Mouse (Mus musculus): ENCODE data around the gene Notch4. TPM values are rescaled to one million over a fixed set of nuclear protein-coding genes. Genes with fewer than 3 reads are reported as not detected.
"Not testable (repeated sequence)": the region's sequence is repeated elsewhere in the genome, so short reads cannot be mapped to it uniquely, and the experiment has no call there.

Notch4 gene
- total RNA-seq, 1 experiment, result 14.0 TPM

DNA sequence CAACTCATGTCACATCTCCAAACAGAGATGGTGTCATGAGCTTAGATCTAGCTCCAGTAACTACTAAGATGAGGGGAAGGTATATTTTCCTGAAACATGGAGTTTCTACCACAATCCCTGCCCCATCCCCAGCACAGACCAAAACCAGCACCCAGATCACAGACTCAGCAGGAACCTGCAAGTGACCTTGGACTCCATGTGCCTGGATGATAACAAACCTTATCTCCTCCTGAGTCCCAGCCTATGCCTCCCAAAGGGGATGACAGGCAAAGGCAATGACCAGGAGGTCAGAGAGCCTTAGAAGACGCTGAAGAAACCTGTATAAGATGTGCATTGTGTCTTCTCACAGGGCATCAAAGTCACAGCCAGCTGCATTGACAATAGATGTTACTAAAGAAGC is 45.1 kb upstream of the Notch4 start:
- in situ Hi-C loops (cut with MboI; ENCODE audit: low sequenced_read_pairs in 2 of 2, unreplicated experiment in 2 of 2), result no loop called here
- no peak for DNase-seq (ENCODE audit: low read depth, low spot score)
- no peak for TF ChIP-seq HCFC1 (IDR thresholded peaks at IDR 0.05; ENCODE audit: borderline replicate concordance, insufficient read depth, low read length)
- TF ChIP-seq CHD2 (IDR thresholded peaks at IDR 0.05; ENCODE audit: low read depth, low read length), result no peak
- TF ChIP-seq MAFK (IDR thresholded peaks at IDR 0.05; ENCODE audit: insufficient read depth, low read depth, low read length), result no peak
- TF ChIP-seq ZNF384 (IDR thresholded peaks at IDR 0.05; ENCODE audit: low read depth, low read length), result no peak
- TF ChIP-seq ZC3H11A (IDR thresholded peaks at IDR 0.05; ENCODE audit: borderline replicate concordance, low read depth, low read length), result no peak
- Histone ChIP-seq H3K9ac (ENCODE audit: insufficient read depth, low read depth, low read length, poor library complexity, severe bottlenecking) (no peak overlapping the region), H3K4me1 (ENCODE audit: control insufficient read depth in 2 of 2, insufficient read depth in 2 of 2, low read length in 2 of 2, poor library complexity in 1 of 2) (no peaks in the 10 kb centered on the region), H3K27ac (ENCODE audit: insufficient read depth, low read depth, low read length, poor library complexity, severe bottlenecking) (no peak overlapping the region), H3K9me3 (ENCODE audit: control insufficient read depth, insufficient read depth, low read depth, low read length) (no peaks in the 10 kb centered on the region), H3K4me3 (ENCODE audit: insufficient read depth in 1 of 2, low read depth in 1 of 2, low read length in 2 of 2, poor library complexity in 1 of 2, severe bottlenecking in 1 of 2) (no peak overlapping the region), H3K36me3 (ENCODE audit: control insufficient read depth, insufficient read depth, low read length, poor library complexity, severe bottlenecking) (no peaks in the 10 kb centered on the region)

DNA sequence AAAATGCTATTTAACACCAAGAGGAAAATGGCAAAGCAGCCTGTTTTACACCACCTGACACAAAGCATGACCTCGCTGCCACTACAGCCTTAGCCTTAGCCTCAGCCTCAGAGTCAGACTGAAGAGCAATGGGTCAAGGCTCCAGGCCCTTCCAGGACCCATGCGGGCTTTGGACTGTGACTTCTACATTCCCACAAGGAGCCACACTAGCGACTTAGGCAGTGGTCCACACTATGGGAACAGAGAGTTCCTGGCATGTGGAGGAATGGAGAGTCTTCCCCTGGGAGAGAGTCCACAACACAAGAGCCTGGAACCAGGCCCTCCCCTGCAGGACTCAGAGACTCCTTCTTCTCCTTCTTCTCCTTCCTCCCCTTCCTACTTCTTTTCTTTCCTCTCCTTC is 31.4 kb upstream of the Notch4 start:
- in situ Hi-C loops (cut with MboI; ENCODE audit: low sequenced_read_pairs in 2 of 2, unreplicated experiment in 2 of 2), result no loop called here
- H3K4me3 ChIP-seq (ENCODE audit: insufficient read depth in 1 of 2, low read depth in 1 of 2, low read length in 2 of 2, poor library complexity in 1 of 2, severe bottlenecking in 1 of 2), result no peak overlapping the region
- no peak for TF ChIP-seq CHD2 (IDR thresholded peaks at IDR 0.05; ENCODE audit: low read depth, low read length)
- TF ChIP-seq ZC3H11A (IDR thresholded peaks at IDR 0.05; ENCODE audit: borderline replicate concordance, low read depth, low read length), result no peak
- TF ChIP-seq ZNF384 (IDR thresholded peaks at IDR 0.05; ENCODE audit: low read depth, low read length), result no peak
- no peak for TF ChIP-seq MAFK (IDR thresholded peaks at IDR 0.05; ENCODE audit: insufficient read depth, low read depth, low read length)
- TF ChIP-seq HCFC1 (IDR thresholded peaks at IDR 0.05; ENCODE audit: borderline replicate concordance, insufficient read depth, low read length), result no peak
- H3K4me1 ChIP-seq (ENCODE audit: control insufficient read depth in 2 of 2, insufficient read depth in 2 of 2, low read length in 2 of 2, poor library complexity in 1 of 2), result no peaks in the 10 kb centered on the region
- H3K36me3 ChIP-seq (ENCODE audit: control insufficient read depth, insufficient read depth, low read length, poor library complexity, severe bottlenecking), result no peaks in the 10 kb centered on the region
- DNase-seq (ENCODE audit: low read depth, low spot score), result no peak
- no peak overlapping the region for H3K9ac ChIP-seq (ENCODE audit: insufficient read depth, low read depth, low read length, poor library complexity, severe bottlenecking)
- H3K27ac ChIP-seq (ENCODE audit: insufficient read depth, low read depth, low read length, poor library complexity, severe bottlenecking), result no peak overlapping the region
- no peaks in the 10 kb centered on the region for H3K9me3 ChIP-seq (ENCODE audit: control insufficient read depth, insufficient read depth, low read depth, low read length)

DNA sequence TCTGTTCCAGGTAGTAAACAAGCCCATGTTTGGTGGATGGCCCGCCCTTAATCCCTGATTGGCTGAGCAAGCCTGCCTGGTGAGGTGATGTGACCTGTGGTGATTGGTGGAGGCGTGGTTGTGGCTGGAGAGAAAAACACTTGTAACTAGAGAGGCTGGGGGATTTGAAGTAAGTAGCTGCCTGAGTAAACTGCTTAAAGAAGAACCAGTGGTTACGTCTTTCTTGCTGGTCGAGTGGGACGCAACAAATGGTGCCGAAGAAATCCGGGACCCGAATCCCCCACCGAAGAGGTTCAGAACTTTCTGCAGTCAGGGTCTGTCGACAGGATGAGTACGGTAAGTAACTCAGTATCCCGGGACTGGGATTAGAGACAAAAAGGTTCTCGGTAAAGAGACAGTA is 20.5 kb upstream of the Notch4 start:
- Histone ChIP-seq H3K4me3 (ENCODE audit: insufficient read depth in 1 of 2, low read depth in 1 of 2, low read length in 2 of 2, poor library complexity in 1 of 2, severe bottlenecking in 1 of 2) (peak overlapping the region; percentile 51 to 82), H3K27ac (ENCODE audit: insufficient read depth, low read depth, low read length, poor library complexity, severe bottlenecking) (0 out of 2 replicates have a peak overlapping the region, but pooled peaks have one; percentile 19)
- H3K9me3 ChIP-seq (ENCODE audit: control insufficient read depth, insufficient read depth, low read depth, low read length); DNase-seq (ENCODE audit: low read depth, low spot score); H3K9ac ChIP-seq (ENCODE audit: insufficient read depth, low read depth, low read length, poor library complexity, severe bottlenecking); H3K36me3 ChIP-seq (ENCODE audit: control insufficient read depth, insufficient read depth, low read length, poor library complexity, severe bottlenecking); in situ Hi-C loops (cut with MboI; ENCODE audit: low sequenced_read_pairs in 2 of 2, unreplicated experiment in 2 of 2); H3K4me1 ChIP-seq (ENCODE audit: control insufficient read depth in 2 of 2, insufficient read depth in 2 of 2, low read length in 2 of 2, poor library complexity in 1 of 2): not testable (repeated sequence)

DNA sequence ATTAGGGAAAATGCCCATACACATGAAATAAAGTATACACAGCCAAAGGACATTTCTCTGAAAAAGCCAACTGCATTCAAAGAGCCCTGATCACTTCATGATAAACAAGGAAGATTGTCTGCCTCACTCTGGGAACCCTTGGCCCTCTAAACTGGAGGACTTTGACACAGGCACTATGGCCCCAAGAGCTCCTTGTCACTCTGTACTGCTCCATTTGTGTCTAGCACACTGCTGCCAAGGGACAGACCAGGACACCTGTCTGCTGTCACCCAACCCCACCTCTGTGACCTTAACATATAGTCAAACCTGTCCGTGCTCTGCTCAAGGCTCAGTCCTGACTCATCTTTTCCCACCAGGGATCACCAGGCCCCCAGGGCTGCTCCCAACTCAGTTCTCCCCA is 17.3 kb upstream of the Notch4 start:
- no peaks in the 10 kb centered on the region for H3K4me1 ChIP-seq (ENCODE audit: control insufficient read depth in 2 of 2, insufficient read depth in 2 of 2, low read length in 2 of 2, poor library complexity in 1 of 2)
- H3K9me3 ChIP-seq (ENCODE audit: control insufficient read depth, insufficient read depth, low read depth, low read length), result no peaks in the 10 kb centered on the region
- TF ChIP-seq CHD2 (IDR thresholded peaks at IDR 0.05; ENCODE audit: low read depth, low read length) (no peak), HCFC1 (IDR thresholded peaks at IDR 0.05; ENCODE audit: borderline replicate concordance, insufficient read depth, low read length) (no peak)
- in situ Hi-C loops (cut with MboI; ENCODE audit: low sequenced_read_pairs in 2 of 2, unreplicated experiment in 2 of 2), result no loop called here
- H3K36me3 ChIP-seq (ENCODE audit: control insufficient read depth, insufficient read depth, low read length, poor library complexity, severe bottlenecking), result peaks cover 4% of the 10 kb centered on the region; the same call in 1 of the 2 replicates
- DNase-seq (ENCODE audit: low read depth, low spot score), result no peak
- no peak overlapping the region for H3K27ac ChIP-seq (ENCODE audit: insufficient read depth, low read depth, low read length, poor library complexity, severe bottlenecking)
- H3K9ac ChIP-seq (ENCODE audit: insufficient read depth, low read depth, low read length, poor library complexity, severe bottlenecking), result no peak overlapping the region
- H3K4me3 ChIP-seq (ENCODE audit: insufficient read depth in 1 of 2, low read depth in 1 of 2, low read length in 2 of 2, poor library complexity in 1 of 2, severe bottlenecking in 1 of 2), result no peak overlapping the region

DNA sequence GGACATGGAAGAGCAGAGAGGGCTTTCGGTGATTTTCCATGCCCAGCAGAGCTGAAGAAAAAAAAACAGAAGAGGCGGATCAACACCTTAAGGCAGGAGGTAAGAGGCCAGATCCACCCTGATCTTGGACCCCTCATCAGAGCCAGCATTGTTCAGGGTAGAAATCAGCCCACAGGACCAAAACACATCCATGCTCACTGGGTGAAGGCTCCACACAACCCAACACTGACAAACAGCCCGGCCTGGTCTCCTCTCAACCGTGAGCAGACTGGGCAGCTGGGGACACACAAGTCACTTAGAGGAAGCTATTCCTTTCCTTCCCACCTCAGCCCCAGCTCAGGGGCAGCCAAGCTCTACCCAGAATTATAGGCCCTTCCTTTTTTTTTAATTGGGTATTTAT is 16.5 kb upstream of the Notch4 start:
- Histone ChIP-seq H3K36me3 (ENCODE audit: control insufficient read depth, insufficient read depth, low read length, poor library complexity, severe bottlenecking) (peaks cover 2% of the 10 kb centered on the region; the same call in 1 of the 2 replicates), H3K9me3 (ENCODE audit: control insufficient read depth, insufficient read depth, low read depth, low read length) (no peaks in the 10 kb centered on the region), H3K9ac (ENCODE audit: insufficient read depth, low read depth, low read length, poor library complexity, severe bottlenecking) (no peak overlapping the region), H3K27ac (ENCODE audit: insufficient read depth, low read depth, low read length, poor library complexity, severe bottlenecking) (no peak overlapping the region), H3K4me1 (ENCODE audit: control insufficient read depth in 2 of 2, insufficient read depth in 2 of 2, low read length in 2 of 2, poor library complexity in 1 of 2) (no peaks in the 10 kb centered on the region), H3K4me3 (ENCODE audit: insufficient read depth in 1 of 2, low read depth in 1 of 2, low read length in 2 of 2, poor library complexity in 1 of 2, severe bottlenecking in 1 of 2) (no peak overlapping the region)
- in situ Hi-C loops (cut with MboI; ENCODE audit: low sequenced_read_pairs in 2 of 2, unreplicated experiment in 2 of 2), result no loop called here
- TF ChIP-seq CHD2 (IDR thresholded peaks at IDR 0.05; ENCODE audit: low read depth, low read length) (no peak), ZC3H11A (IDR thresholded peaks at IDR 0.05; ENCODE audit: borderline replicate concordance, low read depth, low read length) (no peak), ZNF384 (IDR thresholded peaks at IDR 0.05; ENCODE audit: low read depth, low read length) (no peak), MAFK (IDR thresholded peaks at IDR 0.05; ENCODE audit: insufficient read depth, low read depth, low read length) (no peak), HCFC1 (IDR thresholded peaks at IDR 0.05; ENCODE audit: borderline replicate concordance, insufficient read depth, low read length) (no peak)
- DNase-seq (ENCODE audit: low read depth, low spot score), result no peak
